Mouse (Mus musculus) stomach, postnatal 0 days (tissue): ENCODE data around the gene Selenbp1.

Source experiments
- CTCF ChIP-seq: IDR thresholded peaks from 2 replicates; pipeline ENCODE4 v1.5.1; 2016; ENCODE audit warnings: antibody characterized with exemption, low read depth, mild to moderate bottlenecking, moderate library complexity
- EP300 ChIP-seq: optimal IDR thresholded peaks from 2 replicates; pipeline ENCODE3; 2016; ENCODE audit warnings: antibody characterized with exemption

DNA sequence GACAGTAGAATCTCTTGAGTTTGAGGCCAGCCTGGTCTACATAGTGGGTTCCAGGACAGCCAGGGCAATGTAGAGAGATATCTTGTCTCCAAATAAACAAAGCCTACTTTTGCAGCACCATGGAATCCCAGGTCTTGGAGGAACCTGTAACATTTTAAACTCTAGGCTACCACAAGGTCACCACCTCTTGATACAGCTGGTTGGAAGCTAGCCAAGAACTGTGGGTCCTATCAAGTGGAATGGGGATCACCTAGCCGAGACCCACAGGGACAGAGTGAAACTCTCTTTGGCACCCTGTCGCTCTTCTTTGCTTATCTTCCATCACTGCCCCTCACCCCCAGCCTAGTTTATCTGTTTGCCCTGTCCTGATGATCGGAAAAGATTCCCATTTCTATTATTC, 39.7 kb downstream of the Selenbp1 start:
- no peak for TF ChIP-seq CTCF
- TF ChIP-seq EP300: no peak
